Mouse (Mus musculus) thymus, adult 2 months (tissue): ENCODE results near the gene Ift74. TPM values are rescaled to one million over a fixed set of nuclear protein-coding genes. Genes with fewer than 3 reads are reported as not detected.

Experiments used
- DNase-seq: peaks from one replicate; pipeline ENCODE4 v3.0.0; 2021
- H3K27ac ChIP-seq: fragments of 200-500 bp; 2 replicates; pipeline ENCODE4 v1.5.1; 2012; ENCODE audit warnings: low read length, control low read depth; ENCODE audit not compliant: control insufficient read depth, insufficient read depth
- H3K27me3 ChIP-seq: fragments of 200-500 bp; 2 replicates; pipeline ENCODE4 v1.6.1; 2012; ENCODE audit warnings: mild to moderate bottlenecking, low read length, moderate library complexity, mixed read lengths; ENCODE audit not compliant: control insufficient read depth, insufficient read depth
- H3K36me3 ChIP-seq: fragments of 200-500 bp; 2 replicates; pipeline ENCODE4 v1.6.1; 2012; ENCODE audit warnings: mild to moderate bottlenecking, low read length, moderate library complexity; ENCODE audit not compliant: control insufficient read depth, insufficient read depth
- H3K4me1 ChIP-seq: fragments of 200-500 bp; replicated peaks from 2 replicates; pipeline ENCODE4 v1.6.1; 2012; ENCODE audit warnings: low read length; ENCODE audit not compliant: control insufficient read depth, insufficient read depth
- H3K4me3 ChIP-seq: fragments of 200-500 bp; 2 replicates; pipeline ENCODE4 v1.5.1; 2012; ENCODE audit warnings: mild to moderate bottlenecking, low read length, control low read depth, moderate library complexity; ENCODE audit not compliant: control insufficient read depth, insufficient read depth
- CTCF ChIP-seq: fragments of 200-500 bp; IDR thresholded peaks from 2 replicates; pipeline ENCODE4 v1.5.1; 2012; ENCODE audit warnings: mild to moderate bottlenecking, control low read depth, low read length, moderate library complexity, borderline replicate concordance; ENCODE audit not compliant: control insufficient read depth, poor library complexity, insufficient read depth; ENCODE audit errors: extremely low read depth
- POLR2A ChIP-seq: fragments of 200-500 bp; IDR thresholded peaks from 2 replicates; pipeline ENCODE4 v1.6.1; 2012; ENCODE audit warnings: mild to moderate bottlenecking, low read length, control low read depth, moderate library complexity; ENCODE audit not compliant: control insufficient read depth, poor library complexity, insufficient read depth; ENCODE audit errors: extremely low read depth
- WGBS: fragments of 180-500 bp; shearing (Covaris S2); methylation state at CpG from one replicate; pipeline ENCODE4 v1.1.7; 2018; 5-methylcytosine and 5-hydroxymethylcytosine counted together
- polyA plus RNA-seq: library from polyadenylated mRNA; depleted of rRNA; stranded (reverse); fragments of >200 nt; gene quantifications from 2 replicates; pipeline ENCODE4 v1.2.3, GENCODE M21; 2012

The Ift74 gene
- polyA plus RNA-seq, 1 experiment = 0.55 TPM

DNA sequence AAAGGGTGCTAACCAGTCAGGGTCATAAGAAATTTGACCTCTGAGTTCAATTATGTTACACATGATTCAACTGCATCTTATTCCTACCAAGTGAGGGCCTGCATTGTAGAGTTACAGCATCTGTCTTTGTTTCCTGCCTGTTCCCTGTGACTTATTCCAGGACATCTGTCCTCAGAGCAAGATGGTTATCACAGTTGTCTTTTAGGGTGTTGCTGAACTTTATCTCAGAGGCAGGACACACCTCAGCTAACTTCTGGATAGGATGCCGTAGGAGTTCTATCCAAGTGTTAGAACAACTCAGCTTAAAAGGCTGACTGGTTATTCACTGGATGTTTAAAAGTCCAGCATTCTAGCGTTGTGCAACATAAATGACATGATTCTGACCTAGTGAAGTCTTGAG, 77.9 kb downstream of the Ift74 start:
- 96% methylated on average over 2 of the region's 2 CpGs for WGBS
- Histone ChIP-seq H3K27me3 (no peaks in the 10 kb centered on the region), H3K27ac (no peak overlapping the region), H3K4me3 (no peak overlapping the region), H3K36me3 (no peaks in the 10 kb centered on the region), H3K4me1 (no peaks in the 10 kb centered on the region)
- no peak for TF ChIP-seq POLR2A
- no peak for TF ChIP-seq CTCF
- no peak for DNase-seq

DNA sequence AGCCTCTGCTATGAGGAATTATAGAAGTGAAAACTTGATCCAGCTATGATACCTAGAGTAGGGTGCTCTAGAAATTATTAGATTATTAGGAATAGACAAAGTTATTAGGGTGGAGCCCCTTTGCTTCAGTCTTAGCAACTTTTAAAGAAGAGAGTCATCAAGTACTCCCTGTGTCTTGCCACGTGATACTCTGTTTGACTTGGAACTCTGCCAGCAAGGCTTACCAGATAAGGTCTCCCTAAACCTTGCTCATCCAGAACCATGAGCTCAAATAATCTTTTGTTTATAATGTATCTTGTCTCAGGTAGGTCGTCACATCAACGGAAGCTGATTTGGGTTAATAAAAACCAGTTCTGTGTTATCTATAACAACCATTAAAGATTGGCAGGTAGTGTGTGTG, 82.1 kb downstream of the Ift74 start:
- 85% methylated on average over 3 of the region's 3 CpGs for WGBS
- Histone ChIP-seq H3K4me1 (no peaks in the 10 kb centered on the region), H3K27ac (no peak overlapping the region), H3K4me3 (no peak overlapping the region), H3K36me3 (no peaks in the 10 kb centered on the region), H3K27me3 (no peaks in the 10 kb centered on the region)
- no peak for TF ChIP-seq CTCF
- TF ChIP-seq POLR2A = no peak
- no peak for DNase-seq

DNA sequence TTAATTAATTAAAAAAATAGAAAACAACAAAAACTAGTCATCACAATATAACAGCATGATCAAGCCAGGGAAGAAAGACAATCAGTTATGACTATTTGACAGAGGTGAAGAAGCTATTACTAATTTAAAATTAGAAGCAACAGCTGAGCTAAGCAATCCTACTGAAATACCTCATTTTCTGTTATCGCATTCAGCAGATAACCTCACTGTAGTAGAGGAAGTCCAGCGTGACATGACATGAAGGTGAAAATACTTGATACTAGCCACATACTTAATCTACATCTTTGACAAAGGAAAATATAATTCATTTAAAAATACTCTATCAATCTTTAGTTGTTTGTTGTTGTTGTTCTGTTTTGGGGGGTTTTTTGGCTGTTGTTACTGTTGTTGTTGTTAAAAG, 96.7 kb downstream of the Ift74 start:
- Histone ChIP-seq H3K4me1 (no peaks in the 10 kb centered on the region), H3K27ac (no peak overlapping the region), H3K36me3 (no peaks in the 10 kb centered on the region), H3K4me3 (no peak overlapping the region), H3K27me3 (no peaks in the 10 kb centered on the region)
- no peak for DNase-seq
- WGBS = 81% methylated on average over 2 of the region's 2 CpGs
- no peak for TF ChIP-seq CTCF
- no peak for TF ChIP-seq POLR2A

DNA sequence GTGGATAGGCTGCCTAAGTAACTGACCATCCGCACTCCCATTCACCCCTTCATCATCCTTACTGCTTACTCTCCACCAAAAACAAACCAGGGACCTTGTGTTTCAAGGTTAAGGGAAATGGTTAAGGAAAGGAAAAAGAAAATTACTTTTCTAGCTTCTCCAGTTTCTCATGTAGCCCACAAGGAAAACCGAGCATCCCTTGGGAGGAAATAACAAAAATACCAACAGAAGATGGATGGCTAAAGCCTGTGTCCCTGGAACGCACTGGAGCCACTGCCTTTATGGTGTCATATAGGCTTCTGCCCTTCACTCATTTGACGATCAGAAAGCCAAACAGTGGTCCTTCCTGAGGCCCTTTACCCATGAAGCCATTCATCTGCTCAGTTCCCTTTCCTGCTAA, 97.1 kb downstream of the Ift74 start:
- Histone ChIP-seq H3K27ac (no peak overlapping the region), H3K27me3 (no peaks in the 10 kb centered on the region), H3K4me3 (no peak overlapping the region), H3K36me3 (no peaks in the 10 kb centered on the region), H3K4me1 (no peaks in the 10 kb centered on the region)
- 78% methylated on average over 4 of the region's 4 CpGs for WGBS
- TF ChIP-seq CTCF = no peak
- no peak for TF ChIP-seq POLR2A
- no peak for DNase-seq

- H3K27ac ChIP-seq = no peak overlapping the region
- no peak for DNase-seq
- no peak overlapping the region for H3K4me3 ChIP-seq
- no peaks in the 10 kb centered on the region for H3K4me1 ChIP-seq
- H3K36me3 ChIP-seq = no peaks in the 10 kb centered on the region
- no peak for TF ChIP-seq POLR2A
- no peak for TF ChIP-seq CTCF
- no peaks in the 10 kb centered on the region for H3K27me3 ChIP-seq
Observed at GRCm38 (mm10) chr4:94713741-94714140, 99.5 kb downstream of the Ift74 start.

GRCm38 (mm10) chr4:94715166-94715565, 100.9 kb downstream of the Ift74 start:
- Histone ChIP-seq H3K27ac (no peak overlapping the region), H3K36me3 (no peaks in the 10 kb centered on the region), H3K4me1 (no peaks in the 10 kb centered on the region), H3K4me3 (no peak overlapping the region), H3K27me3 (no peaks in the 10 kb centered on the region)
- no peak for TF ChIP-seq CTCF
- TF ChIP-seq POLR2A = no peak
- WGBS = 83% methylated on average over 6 of the region's 6 CpGs
- no peak for DNase-seq

DNA sequence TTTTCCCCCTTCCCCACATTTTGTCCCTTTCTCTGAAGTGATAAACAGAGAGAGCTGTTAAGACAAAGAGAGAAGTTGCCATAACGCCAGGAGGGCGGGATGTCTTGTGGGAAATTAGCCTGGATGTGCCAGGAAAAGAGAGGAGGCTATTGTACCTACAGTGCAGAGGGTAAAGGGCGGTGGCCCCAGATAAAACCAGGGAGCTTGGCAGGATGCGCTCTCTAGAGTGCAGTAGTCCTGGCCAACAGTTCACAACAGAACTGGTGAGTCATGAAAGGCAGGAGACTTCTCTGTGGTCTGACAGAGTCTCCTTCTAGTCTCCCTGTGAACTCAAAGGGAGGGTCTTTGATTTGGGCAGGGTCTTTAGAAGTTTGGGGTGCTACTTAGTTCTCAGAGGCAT, 111.5 kb downstream of the Ift74 start:
- no peak for DNase-seq

More for the DNA sequence above, 111.5 kb downstream of the Ift74 start:
- Histone ChIP-seq H3K27me3 (no peaks in the 10 kb centered on the region), H3K36me3 (no peaks in the 10 kb centered on the region), H3K4me1 (no peaks in the 10 kb centered on the region), H3K27ac (no peak overlapping the region), H3K4me3 (no peak overlapping the region)
- 90% methylated on average over 4 of the region's 4 CpGs for WGBS
- TF ChIP-seq POLR2A (no peak), CTCF (no peak)
